Mouse (Mus musculus) colon, adult 2 months (tissue): ENCODE measurements around the gene Taar8b. TPM values are rescaled to one million over a fixed set of nuclear protein-coding genes. Genes with fewer than 3 reads are reported as not detected.

Source experiments
- polyA plus RNA-seq: library from polyadenylated mRNA; depleted of rRNA; stranded (reverse); fragments of >200 nt; gene quantifications from 2 replicates; pipeline ENCODE4 v1.2.3, GENCODE M21; 2012; rRNA removed

Gene Taar8b
- polyA plus RNA-seq, result not detected in 2 replicates

GRCm38 (mm10) chr10:24092194-24092593 is at the start of gene Taar8b:
Gene Taar8b, minus strand, starts transcription at chr10:24092294.

GRCm38 (mm10) chr10:24109434-24109833 is 17.3 kb upstream of the Taar8b start, which contains the start of gene Taar9:
Gene Taar9, minus strand, starts transcription at chr10:24109534.

GRCm38 (mm10) chr10:24101812-24102211 is 9.7 kb upstream of the Taar8b start, which contains the start of gene Taar8c:
Gene Taar8c, minus strand, starts transcription at chr10:24101912.

GRCm38 (mm10) chr10:24076200-24076599 is 15.9 kb downstream of the Taar8b start, which contains the start of gene Taar8a:
Gene Taar8a, plus strand, starts transcription at chr10:24076500.

GRCm38 (mm10) chr10:24049210-24049609 is 42.9 kb downstream of the Taar8b start, which contains the start of gene Taar7f:
Gene Taar7f, plus strand, starts transcription at chr10:24049510.

Other genes with a start within 250 kb of the Taar8b start
- gene Vnn3, start 240.8 kb downstream of the Taar8b start, polyA plus RNA-seq, result 0.21 and 0.24 TPM in 2 replicates
- gene Vnn1, start 197.6 kb downstream of the Taar8b start, polyA plus RNA-seq, result 0.87 and 2.2 TPM in 2 replicates
- gene Taar1, start 171.9 kb downstream of the Taar8b start, polyA plus RNA-seq, result not detected in 2 replicates
- not detected in 2 replicates for gene Taar2, start 153.7 kb downstream of the Taar8b start, polyA plus RNA-seq
- gene Taar3, start 142.7 kb downstream of the Taar8b start, polyA plus RNA-seq, result not detected in 2 replicates
- gene Taar4, start 131.8 kb downstream of the Taar8b start, polyA plus RNA-seq, result not detected in 2 replicates
- gene Taar5, start 121.6 kb downstream of the Taar8b start, polyA plus RNA-seq, result not detected in 2 replicates
- gene Taar6, start 106.6 kb downstream of the Taar8b start, polyA plus RNA-seq, result not detected in 2 replicates
- not detected in 2 replicates for gene Taar7a, start 98.8 kb downstream of the Taar8b start, polyA plus RNA-seq
- gene Taar7b, start 92.4 kb downstream of the Taar8b start, polyA plus RNA-seq, result not detected in 2 replicates
- not detected in 2 replicates for gene Taar7d, start 65.1 kb downstream of the Taar8b start, polyA plus RNA-seq
- gene Taar7e, start 54.7 kb downstream of the Taar8b start, polyA plus RNA-seq, result not detected in 2 replicates
- gene Taar7f, start 42.8 kb downstream of the Taar8b start, polyA plus RNA-seq, result not detected in 2 replicates
- not detected in 2 replicates for gene Taar8a, start 15.8 kb downstream of the Taar8b start, polyA plus RNA-seq
- not detected in 2 replicates for gene Taar8c, start 9.6 kb upstream of the Taar8b start, polyA plus RNA-seq
- not detected in 2 replicates for gene Taar9, start 17.2 kb upstream of the Taar8b start, polyA plus RNA-seq
- gene Stx7, start 57.0 kb upstream of the Taar8b start, polyA plus RNA-seq, result 67.1 and 88.1 TPM in 2 replicates
- gene Moxd1, start 131.2 kb upstream of the Taar8b start, polyA plus RNA-seq, result 6.7 and 10.0 TPM in 2 replicates